Mouse (Mus musculus) ovary, adult 18-20 months (tissue): ENCODE measurements around the gene Mcam.

Experiments used
- DNase-seq: peaks from one replicate; pipeline ENCODE4 v3.0.0; 2022; ENCODE audit warnings: low spot score, mixed read lengths

Gene Mcam

DNA sequence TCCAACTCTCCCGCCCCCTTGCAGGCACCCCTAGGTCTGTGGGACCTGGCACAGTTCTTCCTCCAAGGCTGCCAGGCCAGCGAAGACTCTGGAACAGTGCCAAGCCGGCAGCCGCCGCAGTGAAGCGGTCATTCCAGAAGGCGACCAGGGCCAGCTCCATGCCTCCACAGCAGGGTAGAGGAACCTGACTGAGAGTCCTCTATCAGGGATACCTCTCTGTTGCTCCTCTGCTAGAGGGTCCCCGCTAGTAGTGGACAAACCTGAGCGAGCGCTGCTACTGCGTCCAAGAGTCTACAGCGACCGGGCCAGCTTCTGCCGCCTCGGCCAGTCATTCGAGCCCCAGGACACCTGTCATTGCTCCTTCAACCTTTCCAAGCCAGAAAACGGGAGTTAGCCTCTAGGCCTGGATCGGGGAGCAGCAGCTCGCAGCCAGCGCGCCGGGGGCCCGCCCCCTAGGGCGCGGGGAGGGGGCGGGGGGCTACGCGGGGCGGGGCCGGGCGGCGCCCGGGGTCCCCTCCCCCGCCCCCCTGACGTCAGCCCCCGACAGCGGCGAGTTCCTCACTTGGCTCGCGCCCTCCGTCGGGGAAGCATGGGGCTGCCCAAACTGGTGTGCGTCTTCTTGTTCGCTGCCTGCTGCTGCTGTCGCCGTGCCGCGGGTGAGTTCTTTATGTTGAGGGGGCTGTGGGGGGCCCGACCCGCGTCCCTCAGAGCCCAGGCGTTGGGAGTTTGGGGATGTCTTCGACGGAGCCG, at the start of gene Mcam:
TSS of gene Mcam (plus strand) at position 369 of the 750 bp plus-strand sequence.
- peak; percentile 62 for DNase-seq

DNA sequence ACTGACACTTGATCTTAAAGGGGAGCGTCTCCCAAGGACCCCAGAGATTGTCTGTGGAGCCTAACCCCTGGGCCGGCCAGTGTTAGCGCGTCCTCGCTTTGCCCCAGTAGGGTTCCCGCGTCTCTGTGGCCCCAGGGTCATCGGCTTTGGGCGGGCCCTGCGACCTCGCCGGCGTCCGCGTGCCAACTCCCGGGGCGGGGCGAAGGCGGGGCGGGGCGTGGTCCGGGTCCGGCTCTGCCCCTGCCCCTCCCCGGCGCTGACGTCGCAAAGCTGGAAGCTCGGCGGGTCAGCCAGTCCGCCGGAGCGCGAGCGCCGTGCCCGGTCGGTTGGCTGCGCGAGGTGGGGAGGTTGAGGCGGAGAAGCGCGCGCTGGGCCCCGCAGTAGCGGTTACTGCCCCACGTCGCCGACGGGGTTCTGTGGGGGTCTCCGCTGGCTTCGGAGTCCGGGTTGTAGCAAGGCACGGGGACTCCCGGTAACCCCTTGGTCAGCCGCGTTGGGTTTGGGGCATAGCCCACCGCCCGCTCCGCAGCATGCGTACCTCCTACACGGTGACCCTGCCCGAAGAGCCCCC, 49.5 kb upstream of the Mcam start:
- DNase-seq, result peak; percentile 91

DNA sequence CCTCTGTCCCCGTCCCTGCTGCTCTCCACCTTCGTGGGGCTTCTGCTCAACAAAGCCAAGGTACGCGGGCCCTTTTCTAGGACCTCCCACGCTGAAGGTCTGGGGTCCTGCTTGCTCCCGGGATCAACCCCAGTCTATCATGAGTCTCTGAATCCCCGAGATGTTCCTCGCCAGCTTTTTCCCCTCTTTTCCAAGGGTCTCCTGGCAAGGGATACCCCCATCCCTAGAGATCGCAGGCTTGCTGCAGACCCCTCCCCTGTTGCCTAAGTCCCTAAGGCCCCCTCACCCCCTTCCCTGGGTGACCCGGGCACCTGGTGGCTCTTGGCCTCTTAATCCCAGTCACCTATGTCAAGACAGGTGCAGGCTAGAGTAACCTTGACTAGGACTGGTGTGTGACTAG, 49.0 kb upstream of the Mcam start:
- DNase-seq, result no peak

DNA sequence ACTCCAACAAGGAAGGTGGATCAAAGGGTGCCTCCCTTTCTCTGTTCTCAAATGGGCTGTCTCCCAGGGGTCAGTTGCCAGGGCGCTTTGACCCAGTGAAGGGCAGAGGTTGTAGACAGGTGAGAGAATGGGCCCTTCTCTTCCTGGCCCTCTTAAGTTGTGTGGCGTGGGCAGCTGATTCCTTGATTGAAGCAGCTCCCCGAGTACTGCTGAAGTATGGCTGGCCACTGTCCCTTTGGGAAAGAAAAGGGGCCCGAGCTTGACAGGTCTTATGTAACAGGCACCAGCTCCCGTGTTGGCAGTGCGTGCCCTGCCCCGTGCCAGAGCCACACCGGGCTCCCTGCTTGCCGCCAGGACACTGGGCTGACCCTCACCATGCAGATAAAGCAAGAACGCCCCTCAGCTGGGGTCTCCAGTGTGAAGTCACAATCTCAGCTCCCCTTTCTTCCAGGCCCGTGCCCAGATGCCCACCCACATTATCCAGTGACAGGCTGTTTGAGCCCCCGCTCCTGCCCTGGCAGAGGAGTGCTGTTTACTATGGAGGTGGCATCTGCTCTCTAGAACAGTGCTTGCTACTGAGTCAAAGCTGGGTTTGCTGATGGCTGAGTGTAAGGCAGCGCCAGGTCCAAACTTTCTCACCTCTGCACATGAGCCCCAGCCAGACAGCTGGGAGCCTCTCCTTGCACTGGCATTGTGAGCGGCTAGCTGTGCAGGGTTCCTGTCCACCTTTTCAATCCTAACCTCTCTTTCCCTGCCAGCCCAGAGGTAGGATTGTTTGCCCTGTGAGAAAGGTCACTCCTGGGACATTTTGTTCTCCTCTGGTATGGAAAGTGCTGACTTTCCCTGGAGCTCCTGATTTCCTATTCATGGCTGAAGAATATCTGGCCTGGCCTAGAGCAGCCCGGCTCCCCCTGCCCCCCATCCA, 48.3 kb upstream of the Mcam start:
- DNase-seq, result no peak

DNA sequence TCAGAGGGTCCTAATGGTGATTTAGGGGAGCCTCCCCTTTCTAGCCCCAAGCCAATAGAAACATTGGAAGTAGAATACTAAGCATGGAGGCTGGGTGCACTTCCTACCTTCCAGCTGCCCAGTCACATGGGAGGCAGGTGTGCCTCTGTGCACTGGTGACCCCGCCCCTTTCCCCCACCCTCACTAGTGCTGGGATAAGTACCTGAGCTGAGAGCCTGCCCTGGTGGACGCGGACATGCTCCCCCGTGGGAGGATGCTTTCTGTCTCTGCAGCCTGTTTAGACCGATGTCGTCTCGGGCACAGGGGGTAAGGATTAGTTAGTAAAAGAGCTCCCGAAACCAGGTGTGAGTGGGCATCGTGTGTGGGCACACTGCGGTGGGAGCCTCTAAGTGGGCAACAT, 47.3 kb upstream of the Mcam start:
- no peak for DNase-seq

DNA sequence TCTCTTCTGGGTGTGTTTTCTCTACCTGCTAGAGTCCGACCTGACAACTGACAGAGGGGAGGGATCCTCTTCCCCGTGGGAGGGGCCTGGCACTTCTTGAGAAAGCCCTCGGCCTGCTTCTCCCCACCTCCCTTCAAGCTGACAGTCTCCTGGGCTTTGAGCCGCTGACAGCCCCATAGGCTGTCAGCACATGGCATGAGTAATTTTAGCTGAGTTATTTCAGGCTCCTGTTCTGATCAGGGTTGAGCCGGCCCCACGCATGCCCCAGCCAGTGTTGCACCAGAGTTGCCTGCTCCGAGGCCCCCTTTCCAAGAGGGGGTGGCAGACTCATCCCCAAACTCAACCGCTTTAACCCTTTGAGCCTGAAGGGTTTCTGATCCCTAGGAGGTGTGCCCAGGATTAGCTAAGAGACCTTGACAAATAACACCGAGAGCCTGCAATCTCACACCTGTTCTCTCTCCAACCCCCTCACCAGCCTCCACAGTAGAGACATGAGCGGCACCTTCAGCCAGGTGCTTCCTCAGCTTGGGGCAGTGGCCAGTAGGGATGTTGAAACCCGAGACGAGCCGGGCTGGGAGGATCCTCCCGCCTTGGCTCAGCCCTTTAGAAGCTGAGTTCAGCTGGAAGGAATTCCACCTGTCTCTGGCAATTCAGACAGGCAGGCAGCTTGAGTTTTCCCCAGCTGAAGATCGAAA, 46.4 kb upstream of the Mcam start:
- DNase-seq, result no peak

DNA sequence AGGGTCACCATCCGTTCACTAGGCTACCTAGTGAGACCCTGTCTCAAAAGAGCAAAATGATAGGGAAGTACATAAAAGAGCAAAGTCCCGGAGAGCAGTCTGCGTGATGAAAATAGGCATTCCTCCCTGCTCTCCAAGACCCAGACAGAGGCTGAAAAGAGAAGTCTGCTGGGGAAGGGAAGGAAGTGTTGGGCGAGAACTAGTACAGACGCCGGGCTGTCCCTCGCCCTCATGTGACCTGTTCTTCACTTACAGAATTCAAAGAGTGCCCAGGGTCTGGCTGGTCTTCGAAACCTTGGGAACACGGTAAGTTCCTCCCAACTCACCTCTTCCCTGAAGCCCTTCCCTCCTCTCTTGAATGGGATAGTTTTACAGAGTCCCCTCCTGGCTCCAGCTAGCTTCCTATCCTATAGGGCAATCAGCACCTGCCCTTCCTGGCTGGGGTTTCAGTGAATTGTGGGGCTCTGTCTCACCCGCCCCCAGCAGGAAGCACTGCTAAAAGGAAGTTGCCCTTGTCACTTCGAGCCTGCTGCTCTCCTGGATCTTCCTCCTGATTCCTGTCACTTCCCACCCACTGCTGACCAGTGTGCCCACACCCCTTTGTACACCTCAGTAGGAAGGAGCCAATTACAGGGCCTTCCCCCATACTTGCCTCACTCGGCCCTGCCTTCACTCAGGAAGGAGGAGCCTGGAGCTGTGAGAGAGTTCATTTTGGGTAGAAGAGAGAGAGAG, 45.2 kb upstream of the Mcam start:
- no peak for DNase-seq

DNA sequence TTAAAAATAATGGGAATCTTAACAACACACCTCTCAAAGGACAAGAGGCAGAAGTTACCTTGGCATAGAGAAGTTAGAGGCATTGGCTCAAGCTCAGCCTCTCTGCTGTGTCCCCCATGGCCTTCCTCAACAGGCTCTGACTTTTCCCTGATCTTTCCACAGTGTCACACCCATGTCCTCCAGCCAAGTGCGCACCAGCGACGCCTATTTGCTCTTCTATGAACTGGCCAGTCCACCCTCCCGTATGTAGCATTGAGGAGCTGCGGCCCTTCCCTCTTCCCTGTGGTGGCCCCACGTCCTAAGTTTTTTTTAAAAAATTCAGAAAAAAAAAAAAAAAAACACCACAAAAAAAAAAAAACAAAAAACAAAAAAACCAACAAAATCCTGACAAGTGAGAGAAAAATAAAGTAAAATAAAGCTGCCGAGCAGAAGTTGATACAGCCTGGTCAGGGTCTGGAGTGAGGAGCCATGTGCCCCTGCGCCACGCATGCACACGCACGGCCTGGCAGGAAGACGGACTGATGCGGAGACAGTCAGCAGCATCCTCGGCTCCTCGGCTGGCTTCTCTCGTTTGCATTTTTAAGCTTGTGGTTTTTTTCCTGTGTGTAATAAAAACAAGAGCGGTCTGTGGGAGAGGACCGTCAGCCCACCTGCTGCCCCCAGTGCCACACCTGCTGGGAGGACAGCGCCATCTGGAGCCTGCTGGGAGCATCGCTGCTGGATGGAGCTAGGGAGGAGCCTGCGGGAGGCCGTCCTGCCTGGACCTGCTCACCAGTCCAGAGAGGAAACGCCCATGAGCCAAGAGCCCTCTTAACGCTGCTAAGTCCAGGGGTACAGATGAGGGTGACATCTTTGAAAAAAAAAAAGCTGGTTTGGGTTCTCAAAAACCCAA, 40.4 kb upstream of the Mcam start:
- peak; percentile 46 for DNase-seq

DNA sequence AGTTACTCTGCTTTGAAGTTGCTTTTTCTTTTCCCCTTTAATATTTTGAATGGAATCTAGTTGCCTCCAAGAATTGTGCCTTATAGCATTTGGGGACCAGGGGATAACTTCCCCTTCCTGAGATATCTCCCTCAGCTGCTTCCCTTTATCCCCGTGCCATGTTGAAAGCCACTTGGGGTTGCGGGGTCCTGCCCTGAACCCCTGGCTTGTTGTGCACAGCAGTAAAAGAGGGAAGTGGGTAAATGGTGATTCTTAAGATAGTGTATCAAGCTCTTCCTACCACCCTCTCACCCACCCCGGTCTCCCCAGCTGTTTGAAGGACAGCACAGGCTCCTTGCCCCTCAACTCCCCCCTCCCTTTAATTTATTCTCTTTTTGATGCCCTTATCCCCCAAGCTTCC, 39.5 kb upstream of the Mcam start:
- DNase-seq, result no peak

DNA sequence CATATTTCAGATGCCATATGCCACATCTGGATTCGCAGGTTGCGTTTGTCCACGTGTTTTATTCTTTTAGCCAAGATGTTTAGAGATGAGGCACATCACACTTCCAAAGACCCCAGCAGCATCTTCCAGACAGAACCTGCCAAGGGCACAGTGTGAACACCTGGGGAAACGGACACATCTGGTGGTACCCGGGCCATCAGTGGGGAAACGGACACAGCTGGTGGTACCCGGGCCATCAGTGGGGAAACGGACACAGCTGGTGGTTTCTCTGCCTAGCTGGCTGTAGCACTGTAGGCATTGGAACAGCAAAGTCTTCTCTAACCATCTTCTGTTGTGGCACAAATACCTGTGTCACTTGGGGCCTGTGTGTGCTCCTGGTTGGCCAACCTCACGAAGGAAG, 38.5 kb upstream of the Mcam start:
- DNase-seq, result no peak

DNA sequence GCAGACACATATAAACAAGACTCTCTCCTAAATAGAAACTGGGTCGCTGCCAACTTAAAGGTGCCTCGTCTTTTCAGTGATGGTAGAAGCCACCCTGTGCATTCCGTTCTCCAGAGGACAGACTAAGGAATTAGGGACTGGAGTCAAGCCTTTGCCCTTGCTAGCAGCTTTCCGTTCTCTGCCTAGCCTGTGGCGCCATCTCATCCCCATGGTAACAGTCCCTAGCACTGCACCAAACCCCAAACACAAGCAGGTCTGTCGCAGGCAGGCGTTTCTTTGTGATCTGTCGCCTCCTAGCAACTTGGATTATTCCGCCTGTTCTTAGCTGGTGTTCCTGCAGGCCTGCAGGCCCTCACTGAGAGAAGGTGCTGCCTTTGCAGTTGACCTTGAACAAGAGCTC, 37.7 kb upstream of the Mcam start:
- peak; percentile 68 for DNase-seq

DNA sequence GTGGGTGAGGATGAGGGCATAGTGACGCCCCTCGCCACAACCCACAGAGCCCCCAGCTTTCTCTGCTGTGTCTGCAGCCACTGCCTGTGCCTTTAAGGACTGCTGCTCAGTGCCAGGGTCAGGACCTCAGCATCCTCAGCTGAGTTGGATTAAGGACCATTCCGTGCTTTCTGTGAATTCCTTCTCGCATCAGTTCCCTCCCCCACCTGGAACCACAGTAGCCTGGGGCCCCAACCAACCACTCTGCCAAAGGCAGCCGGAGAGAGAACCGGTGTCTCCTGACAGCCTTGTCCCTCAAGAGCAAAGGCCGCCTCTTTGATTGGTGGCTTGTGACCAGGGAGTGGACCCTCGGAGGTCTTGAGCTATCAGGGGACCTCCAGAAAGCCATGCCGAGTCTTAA, 32.8 kb upstream of the Mcam start, which contains the start of gene Mfrp:
TSS of gene Mfrp (plus strand) at position 240 of the 400 bp plus-strand sequence.
- DNase-seq, result no peak

DNA sequence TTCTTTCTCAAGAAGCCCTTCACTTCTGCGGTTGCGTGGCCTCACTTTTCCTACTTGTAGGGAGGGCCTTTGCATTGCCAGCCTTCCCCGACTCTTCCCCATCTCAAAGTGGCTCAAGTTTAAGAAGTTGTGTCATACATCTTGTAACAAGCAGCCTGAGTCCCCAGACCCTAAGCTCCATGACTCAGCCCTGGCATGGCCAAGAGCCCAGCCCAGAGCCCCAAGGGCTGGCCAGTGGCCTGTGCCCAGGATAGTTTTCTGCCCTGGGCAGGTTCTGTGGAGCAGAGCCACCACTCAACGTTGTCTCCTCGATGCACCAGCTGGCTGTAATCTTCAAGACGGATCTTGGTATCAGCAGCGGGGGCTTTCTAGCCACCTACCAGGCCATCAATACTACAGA, 29.4 kb upstream of the Mcam start:
- no peak for DNase-seq

DNA sequence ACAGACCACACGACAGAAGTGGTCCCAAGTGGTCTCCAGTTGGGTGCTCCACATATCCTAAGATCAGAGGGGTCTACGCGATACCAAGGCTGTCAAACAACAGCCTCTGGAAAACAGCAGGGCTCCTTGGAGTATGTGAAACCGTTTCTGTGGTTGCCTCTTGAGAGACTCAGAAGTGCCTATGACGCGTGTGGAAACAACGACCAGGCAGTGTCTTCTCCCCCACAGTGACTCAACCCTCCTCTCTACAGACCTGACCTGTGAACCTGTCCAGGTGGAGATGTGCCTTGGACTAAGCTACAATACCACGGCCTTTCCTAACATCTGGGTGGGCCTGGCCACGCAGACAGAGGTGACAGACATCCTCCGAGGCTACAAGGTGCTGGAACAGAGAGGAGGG, 28.5 kb upstream of the Mcam start:
- no peak for DNase-seq

DNA sequence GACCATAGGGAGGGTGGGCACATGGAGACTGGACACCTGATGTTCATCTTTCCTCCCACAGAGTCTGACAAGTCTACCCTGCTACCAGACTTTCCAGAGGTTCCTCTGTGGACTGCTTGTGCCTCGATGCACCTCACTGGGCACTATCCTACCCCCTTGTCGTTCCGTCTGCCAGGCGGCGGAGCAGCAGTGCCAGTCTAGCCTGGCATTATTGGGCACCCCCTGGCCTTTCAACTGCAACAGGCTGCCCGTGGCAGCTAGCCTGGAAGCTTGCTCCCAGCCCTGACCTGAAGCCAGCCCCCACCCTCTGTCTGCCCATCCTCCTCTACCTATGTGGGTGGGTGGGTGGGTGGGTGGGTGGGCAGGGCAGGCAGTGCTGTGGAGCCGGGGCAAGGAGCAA, 28.1 kb upstream of the Mcam start:
- DNase-seq, result no peak

DNA sequence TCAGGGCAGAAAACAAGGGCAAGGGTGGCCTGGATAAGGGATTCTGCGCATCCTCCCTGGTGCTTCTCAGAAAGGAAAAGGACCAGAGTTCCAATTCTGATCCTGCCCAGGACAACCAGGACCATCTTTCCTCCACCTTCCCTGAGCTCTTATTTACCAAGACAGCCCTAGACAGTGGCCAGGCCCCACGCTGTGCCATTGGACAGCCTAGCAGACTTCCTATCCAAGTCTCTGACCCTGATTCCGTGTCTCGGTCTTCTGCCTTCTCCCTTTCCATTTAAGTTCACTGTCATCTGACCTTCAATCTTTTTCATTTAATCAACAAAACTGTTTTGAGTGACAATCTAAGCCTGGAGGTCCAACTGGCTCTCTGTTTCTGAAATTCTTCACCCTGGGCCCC, 27.7 kb upstream of the Mcam start:
- DNase-seq, result no peak

DNA sequence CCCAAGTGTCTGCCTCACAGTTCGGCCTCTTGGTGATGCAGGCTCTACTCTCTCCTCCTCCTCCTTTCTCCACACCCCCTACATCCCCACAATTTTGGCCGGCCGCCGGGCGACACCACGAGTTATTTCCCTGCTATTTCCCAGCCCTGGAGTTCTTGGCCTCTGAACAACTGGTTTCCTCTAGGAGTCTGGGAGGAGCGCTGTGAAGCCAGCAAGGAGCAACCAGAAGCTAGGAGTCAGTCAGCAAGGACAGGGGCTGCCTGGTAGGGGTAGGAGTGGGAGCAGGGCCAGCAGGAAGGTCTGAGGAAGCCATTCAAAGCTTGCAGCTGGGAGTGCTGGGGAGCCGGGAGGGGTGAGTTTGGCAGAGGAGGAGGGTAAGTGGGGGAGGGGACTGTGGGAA, 27.2 kb upstream of the Mcam start, which contains the start of gene C1qtnf5:
TSS of gene C1qtnf5 (plus strand) at position 136 of the 400 bp plus-strand sequence.
- DNase-seq, result peak; percentile 78

DNA sequence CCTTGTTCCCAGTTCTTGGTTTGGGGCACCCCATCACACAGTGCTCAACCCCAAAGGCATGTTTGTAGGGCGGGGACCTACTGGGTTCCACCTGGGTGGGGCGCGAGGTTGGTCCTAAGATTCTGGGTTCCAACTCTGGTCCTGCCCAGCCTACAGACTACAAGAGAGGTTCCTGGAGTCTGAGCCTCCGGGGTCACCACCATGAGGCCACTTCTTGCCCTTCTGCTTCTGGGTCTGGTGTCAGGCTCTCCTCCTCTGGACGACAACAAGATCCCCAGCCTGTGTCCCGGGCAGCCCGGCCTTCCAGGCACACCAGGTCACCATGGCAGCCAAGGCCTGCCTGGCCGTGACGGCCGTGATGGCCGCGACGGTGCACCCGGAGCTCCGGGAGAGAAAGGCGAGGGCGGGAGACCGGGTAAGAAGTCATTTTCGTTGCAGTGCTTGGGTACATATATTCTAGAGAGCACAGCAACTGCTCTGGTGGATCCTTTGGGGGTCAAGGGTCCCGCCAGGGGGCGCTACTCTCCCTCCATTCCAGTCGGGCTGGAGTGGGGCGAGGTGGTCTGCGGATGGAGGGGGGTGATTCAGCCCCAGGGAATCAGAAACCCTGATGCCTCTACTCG, 26.6 kb upstream of the Mcam start:
- peak; percentile 63 for DNase-seq

DNA sequence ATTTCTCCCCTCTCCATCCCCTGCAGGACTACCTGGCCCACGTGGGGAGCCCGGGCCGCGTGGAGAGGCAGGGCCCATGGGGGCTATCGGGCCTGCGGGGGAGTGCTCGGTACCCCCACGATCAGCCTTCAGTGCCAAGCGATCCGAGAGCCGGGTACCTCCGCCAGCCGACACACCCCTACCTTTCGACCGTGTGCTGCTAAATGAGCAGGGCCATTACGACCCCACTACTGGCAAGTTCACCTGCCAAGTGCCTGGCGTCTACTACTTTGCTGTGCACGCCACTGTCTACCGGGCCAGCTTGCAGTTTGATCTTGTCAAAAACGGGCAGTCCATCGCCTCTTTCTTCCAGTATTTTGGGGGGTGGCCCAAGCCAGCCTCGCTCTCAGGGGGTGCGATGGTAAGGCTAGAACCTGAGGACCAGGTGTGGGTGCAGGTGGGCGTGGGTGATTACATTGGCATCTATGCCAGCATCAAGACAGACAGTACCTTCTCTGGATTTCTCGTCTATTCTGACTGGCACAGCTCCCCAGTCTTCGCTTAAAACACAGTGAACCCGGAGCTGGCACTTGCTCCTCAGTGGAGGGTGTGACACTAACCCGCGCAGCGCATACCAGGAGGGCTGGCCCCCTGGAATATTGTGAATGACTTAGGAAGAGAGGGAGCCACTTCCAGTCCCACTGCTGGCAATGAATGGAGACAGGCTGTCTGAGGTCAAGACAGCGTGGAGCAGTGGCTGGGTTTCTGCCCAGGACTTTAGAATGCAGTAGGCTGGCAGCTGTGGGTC, 25.8 kb upstream of the Mcam start:
- DNase-seq, result no peak
